Mouse (Mus musculus) gastrocnemius, postnatal 4 days (tissue): ENCODE results near the gene Gm21992. TPM values are rescaled to one million over a fixed set of nuclear protein-coding genes. Genes with fewer than 3 reads are reported as not detected.

ENCODE experiments used
- DNase-seq, 2 experiments: peaks; one replicate each; pipeline ENCODE4 v3.0.0; 2021 to 2022; ENCODE audit warnings: low spot score in 2 of 2, mixed read lengths in 2 of 2
- total RNA-seq, 2 experiments: library from RNA; stranded (reverse); gene quantifications; 2 replicates each; pipeline ENCODE4 v1.2.3; 2021

The Gm21992 gene
- total RNA-seq, 2 experiments from 2014 or later = 15.4 to 22.9 TPM

- DNase-seq = peak; percentile 95 to 97
Measured at GRCm38 (mm10) chr19:4756193-4756911, 55.1 kb downstream of the Gm21992 start, which contains the start of gene Rbm4b. TSS of gene Rbm4b (plus strand) at chr19:4756497.

DNA sequence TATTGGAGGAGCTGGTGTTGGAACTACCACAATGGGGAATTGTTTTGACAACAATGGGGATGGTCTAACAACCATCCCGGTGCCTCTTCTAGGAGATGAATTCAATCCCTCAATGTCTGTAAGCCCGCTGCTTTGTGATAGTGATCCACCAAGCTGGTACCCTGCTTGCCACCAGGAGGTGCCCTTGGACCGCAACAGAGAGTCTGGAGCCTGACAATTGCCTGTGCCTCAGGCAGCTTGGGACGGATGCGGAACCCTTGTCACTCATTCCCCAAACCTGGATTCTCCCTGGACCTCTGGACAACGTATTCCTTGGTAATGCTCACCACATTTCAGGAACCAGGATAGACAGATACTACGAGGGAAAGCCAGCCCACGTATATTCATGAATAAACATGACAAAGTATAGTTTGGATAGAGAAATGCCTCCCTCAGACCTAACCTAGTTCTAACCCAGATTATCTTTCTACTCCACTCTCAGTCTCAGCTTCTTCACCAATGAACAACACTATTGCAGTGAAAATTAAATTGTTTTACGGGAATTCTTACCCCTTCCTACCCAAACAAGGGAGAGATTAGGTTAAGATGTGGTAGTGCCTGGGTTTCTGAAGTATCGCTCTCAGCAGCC lies 55.7 kb downstream of the Gm21992 start:
- peak; percentile 70 to 87 for DNase-seq

GRCm38 (mm10) chr19:4749975-4750374 lies 61.4 kb downstream of the Gm21992 start:
- DNase-seq = no peak

DNA sequence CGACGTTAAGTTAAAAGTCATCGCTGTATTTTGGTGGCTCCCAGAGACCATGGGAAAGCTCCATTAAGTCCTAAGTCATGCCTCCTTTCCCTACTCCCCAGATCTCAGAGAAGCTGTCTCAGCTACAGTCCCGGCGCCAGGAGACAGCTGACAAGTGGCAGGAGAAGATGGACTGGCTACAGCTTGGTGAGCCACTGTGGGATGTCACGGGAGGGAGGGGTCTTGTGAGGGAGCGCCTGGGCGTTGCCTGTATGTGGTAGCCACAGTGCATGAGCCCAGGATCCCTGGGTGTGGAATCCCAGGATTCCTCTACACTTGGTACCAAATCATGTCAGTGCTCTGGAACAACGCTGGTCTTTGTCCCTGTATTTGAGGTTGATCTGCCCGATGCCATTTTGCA lies 62.9 kb downstream of the Gm21992 start:
- DNase-seq = no peak

DNA sequence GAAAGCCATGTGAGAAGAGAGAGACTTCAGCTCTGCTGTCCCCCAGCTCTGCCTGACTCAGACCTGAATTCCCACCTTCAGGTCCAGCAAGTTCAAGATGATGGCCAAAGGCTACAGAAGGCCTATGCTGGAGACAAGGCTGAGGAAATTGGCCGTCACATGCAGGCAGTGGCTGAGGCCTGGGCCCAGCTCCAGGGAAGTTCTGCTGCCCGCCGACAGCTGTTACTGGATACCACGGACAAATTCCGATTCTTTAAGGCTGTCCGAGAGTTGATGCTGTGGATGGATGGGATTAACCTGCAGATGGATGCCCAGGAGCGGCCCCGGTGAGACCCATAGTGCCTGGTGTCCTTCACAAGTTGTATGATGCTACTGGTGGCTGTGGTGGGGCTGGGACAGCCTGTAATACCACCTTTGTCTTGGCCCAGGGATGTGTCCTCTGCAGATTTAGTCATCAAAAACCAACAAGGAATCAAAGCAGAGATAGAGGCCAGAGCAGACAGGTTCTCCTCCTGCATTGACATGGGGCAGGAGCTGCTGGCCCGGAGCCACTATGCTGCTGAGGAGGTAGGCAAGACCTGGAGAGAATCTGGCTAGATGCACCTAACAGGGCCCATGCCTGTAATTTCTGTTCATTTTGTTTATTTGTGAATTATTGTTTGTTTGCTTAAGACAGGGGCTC lies 63.6 kb downstream of the Gm21992 start:
- DNase-seq = no peak

DNA sequence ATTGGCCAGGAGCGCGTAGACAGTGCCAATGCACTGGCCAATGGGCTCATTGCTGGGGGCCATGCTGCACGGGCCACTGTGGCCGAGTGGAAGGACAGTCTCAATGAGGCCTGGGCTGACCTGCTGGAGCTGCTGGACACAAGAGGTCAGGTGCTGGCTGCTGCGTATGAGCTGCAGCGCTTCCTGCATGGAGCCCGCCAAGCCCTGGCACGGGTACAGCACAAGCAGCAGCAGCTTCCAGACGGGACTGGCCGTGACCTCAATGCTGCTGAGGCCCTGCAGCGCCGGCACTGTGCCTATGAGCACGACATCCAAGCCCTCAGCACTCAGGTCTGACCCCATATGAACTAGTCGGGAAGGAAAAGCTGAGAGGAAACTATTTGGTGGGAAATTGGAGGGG lies 64.8 kb downstream of the Gm21992 start:
- DNase-seq = no peak

GRCm38 (mm10) chr19:4745681-4746080 lies 65.7 kb downstream of the Gm21992 start:
- DNase-seq = no peak

DNA sequence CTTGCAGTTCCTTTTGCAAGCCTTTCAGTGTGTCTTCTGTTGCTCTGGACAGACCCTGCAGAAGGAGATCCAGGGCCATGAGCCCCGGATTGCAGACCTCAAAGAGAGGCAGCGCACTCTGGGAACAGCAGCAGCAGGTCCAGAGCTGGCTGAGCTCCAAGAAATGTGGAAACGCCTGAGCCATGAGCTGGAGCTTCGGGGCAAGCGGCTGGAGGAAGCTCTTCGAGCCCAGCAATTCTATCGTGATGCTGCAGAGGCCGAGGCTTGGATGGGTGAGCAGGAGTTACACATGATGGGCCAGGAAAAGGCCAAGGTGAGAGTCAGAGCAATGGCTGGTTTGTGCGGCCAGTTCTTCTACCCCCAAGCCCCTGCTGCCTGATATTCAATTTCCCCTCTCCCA lies 66.4 kb downstream of the Gm21992 start:
- DNase-seq = no peak

DNA sequence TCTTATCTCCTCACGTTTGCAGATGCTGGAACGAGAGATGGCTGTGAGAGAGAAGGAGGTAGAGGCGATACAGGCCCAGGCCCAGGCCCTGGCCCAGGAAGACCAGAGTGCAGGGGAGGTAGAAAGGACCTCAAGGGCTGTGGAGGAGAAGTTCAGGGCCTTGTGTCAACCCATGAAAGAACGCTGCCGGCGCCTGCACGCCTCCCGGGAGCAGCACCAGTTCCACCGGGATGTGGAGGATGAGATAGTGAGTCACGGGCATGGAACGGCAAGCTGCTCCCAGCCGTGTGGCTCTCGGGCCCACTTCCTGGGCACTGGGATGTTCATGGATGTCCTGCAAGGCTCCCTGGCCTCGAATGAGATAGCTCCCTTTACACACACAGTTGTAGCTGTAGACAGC lies 67.4 kb downstream of the Gm21992 start:
- no peak for DNase-seq

GRCm38 (mm10) chr19:4743524-4743923 lies 67.9 kb downstream of the Gm21992 start:
- no peak for DNase-seq

GRCm38 (mm10) chr19:4742229-4742628 lies 69.2 kb downstream of the Gm21992 start:
- no peak for DNase-seq

DNA sequence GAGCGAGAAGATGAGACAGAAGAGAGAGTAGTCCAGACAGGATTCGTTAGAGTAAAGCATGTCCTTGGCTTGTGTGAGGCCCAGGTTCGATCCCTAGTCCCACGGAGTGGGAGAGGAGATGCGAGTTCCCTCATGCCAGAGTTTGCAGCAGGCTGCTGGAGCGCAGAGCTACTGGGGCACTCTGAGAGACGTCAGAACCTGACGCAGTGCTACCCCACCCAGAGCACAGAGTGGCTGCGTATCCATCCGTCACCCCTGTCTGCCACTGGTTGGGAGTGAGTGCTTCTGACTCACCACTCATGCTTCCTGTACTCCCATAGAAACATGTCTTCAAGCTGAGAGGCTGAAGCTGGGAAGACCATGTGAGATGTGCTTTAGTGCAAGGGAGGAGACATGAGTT lies 69.9 kb downstream of the Gm21992 start:
- no peak for DNase-seq

- no peak for DNase-seq
Measured at GRCm38 (mm10) chr19:4739762-4740161, 71.7 kb downstream of the Gm21992 start.

- DNase-seq = no peak
Measured at GRCm38 (mm10) chr19:4739053-4739452, 72.4 kb downstream of the Gm21992 start.

DNA sequence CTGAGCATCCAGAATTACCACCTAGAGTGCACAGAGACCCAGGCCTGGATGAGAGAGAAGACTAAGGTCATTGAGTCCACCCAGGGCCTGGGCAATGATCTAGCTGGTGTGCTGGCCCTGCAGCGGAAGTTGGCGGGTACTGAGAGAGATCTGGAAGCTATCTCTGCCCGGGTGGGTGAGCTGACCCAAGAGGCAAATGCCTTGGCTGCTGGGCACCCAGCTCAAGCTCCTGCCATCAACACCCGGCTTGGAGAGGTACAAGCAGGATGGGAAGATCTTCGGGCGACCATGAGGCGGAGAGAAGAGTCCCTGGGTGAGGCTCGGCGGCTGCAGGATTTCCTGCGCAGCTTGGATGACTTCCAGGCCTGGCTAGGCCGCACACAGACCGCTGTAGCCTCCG lies 73.5 kb downstream of the Gm21992 start:
- no peak for DNase-seq

GRCm38 (mm10) chr19:4733052-4733451 lies 78.4 kb downstream of the Gm21992 start:
- no peak for DNase-seq

- no peak for DNase-seq
Measured at GRCm38 (mm10) chr19:4729186-4729585, 82.2 kb downstream of the Gm21992 start.

GRCm38 (mm10) chr19:4720671-4721244 lies 90.7 kb downstream of the Gm21992 start:
- DNase-seq = no peak

DNA sequence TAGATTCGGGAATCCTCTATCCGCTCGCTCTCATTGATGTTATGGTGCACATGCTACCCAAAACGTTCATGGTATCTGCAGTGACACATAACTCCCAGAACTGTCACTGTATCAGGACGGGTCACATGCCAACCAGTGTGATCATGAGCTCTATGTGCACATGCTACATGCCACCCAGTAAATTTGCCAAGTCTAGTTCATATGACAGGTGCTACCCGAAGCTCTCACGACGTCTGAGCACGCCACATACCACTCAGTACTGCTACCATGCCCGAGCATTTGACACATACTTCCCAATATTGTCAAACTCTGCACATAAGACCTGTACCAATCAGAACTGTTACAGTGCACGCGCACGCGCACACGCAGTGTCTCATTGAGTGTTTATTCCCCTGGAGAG lies 91.3 kb downstream of the Gm21992 start:
- no peak for DNase-seq

DNA sequence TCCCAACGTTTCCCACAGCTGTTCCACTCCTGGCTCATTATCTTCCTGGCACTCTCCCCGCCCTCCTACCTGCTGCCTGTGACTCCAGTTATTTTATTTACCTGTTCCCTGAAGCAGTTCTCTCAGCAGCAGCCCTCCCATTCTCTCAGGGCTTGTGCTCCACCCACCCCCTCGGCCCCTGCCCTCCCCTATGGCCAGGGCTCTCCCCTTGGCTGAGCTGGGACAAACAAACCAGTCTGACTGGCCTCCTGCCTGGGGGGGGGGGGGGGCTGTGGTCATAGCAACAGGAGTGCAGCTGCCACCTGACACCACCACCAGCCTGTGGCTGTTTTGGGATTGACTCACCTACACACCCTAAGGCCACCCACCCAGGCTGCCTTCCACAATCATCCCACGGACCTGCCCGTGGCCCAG lies 92.1 kb downstream of the Gm21992 start:
- DNase-seq = no peak

DNA sequence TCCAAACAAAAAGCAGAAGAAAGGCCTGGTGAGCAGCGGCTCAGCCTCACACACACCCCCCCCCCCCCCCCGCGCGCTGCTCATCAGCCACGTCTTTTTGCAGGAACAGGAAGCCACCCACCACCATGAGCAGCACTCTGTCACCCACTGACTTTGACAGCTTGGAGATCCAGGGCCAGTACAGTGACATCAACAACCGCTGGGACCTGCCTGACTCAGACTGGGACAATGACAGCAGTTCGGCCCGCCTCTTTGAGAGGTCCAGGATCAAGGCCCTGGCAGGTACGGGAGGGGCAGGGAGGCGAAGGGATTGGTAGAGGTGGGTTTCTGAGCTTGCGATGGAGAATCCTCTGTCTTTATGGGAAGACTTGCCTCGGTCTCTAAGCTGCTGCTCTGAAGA lies 92.7 kb downstream of the Gm21992 start:
- no peak for DNase-seq

- no peak for DNase-seq
Measured at GRCm38 (mm10) chr19:4717281-4717680, 94.1 kb downstream of the Gm21992 start.
